Mouse (Mus musculus): ENCODE results near the gene Ucma.
"Not testable (repeated sequence)": the region's sequence is repeated elsewhere in the genome, so short reads cannot be mapped to it uniquely, and the experiment has no call there.

Gene Ucma

GRCm38 (mm10) chr2:4975807-4976206 lies at the start of gene Ucma:
Gene Ucma (plus strand): TSS chr2:4976122.
- DNase-seq, result no peak

GRCm38 (mm10) chr2:4927391-4927790 lies 48.5 kb upstream of the Ucma start:
- DNase-seq, result no peak

- no peak for DNase-seq
Measured at GRCm38 (mm10) chr2:4929230-4929629, 46.7 kb upstream of the Ucma start.

GRCm38 (mm10) chr2:4934516-4934915 lies 41.4 kb upstream of the Ucma start:
- no peak for DNase-seq

- DNase-seq, result no peak
Measured at GRCm38 (mm10) chr2:4937931-4938330, 38.0 kb upstream of the Ucma start.

- no peak for DNase-seq
Measured at GRCm38 (mm10) chr2:4940861-4941260, 35.1 kb upstream of the Ucma start.

- not testable (repeated sequence) for DNase-seq
Measured at GRCm38 (mm10) chr2:4949691-4950090, 26.2 kb upstream of the Ucma start.

- DNase-seq, result no peak
Measured at GRCm38 (mm10) chr2:4950986-4951385, 24.9 kb upstream of the Ucma start.

GRCm38 (mm10) chr2:4954216-4954760 lies 21.6 kb upstream of the Ucma start:
- no peak for DNase-seq

GRCm38 (mm10) chr2:4958039-4958438 lies 17.9 kb upstream of the Ucma start:
- no peak for DNase-seq

GRCm38 (mm10) chr2:4967806-4968205 lies 8.1 kb upstream of the Ucma start:
- no peak for DNase-seq

GRCm38 (mm10) chr2:4969083-4969482 lies 6.8 kb upstream of the Ucma start:
- no peak for DNase-seq

- no peak for DNase-seq
Measured at GRCm38 (mm10) chr2:4978091-4978490, 2.2 kb downstream of the Ucma start.

- no peak for DNase-seq
Measured at GRCm38 (mm10) chr2:4983987-4984386, 8.1 kb downstream of the Ucma start.

- DNase-seq, result no peak
Measured at GRCm38 (mm10) chr2:4985000-4985399, 9.1 kb downstream of the Ucma start.

GRCm38 (mm10) chr2:4986798-4987197 lies 10.9 kb downstream of the Ucma start:
- DNase-seq, result no peak

GRCm38 (mm10) chr2:4987388-4988180 lies 11.7 kb downstream of the Ucma start:
- DNase-seq, result no peak

GRCm38 (mm10) chr2:4988826-4989424 lies 13.0 kb downstream of the Ucma start:
- DNase-seq, result no peak

- DNase-seq, result no peak
Measured at GRCm38 (mm10) chr2:4993584-4993983, 17.7 kb downstream of the Ucma start.

GRCm38 (mm10) chr2:4994436-4994835 lies 18.5 kb downstream of the Ucma start:
- DNase-seq, result no peak

GRCm38 (mm10) chr2:4995646-4996045 lies 19.7 kb downstream of the Ucma start:
- DNase-seq, result no peak

- DNase-seq, result no peak
Measured at GRCm38 (mm10) chr2:4996421-4996824, 20.5 kb downstream of the Ucma start.

GRCm38 (mm10) chr2:4998905-4999304 lies 23.0 kb downstream of the Ucma start:
- peak in 1 of 2 experiments; percentile 9 for DNase-seq

GRCm38 (mm10) chr2:5001266-5001665 lies 25.3 kb downstream of the Ucma start:
- DNase-seq, result no peak

Measured in thymus, postnatal 36 days (tissue).